Mouse (Mus musculus) granulocyte monocyte progenitor cell, adult 5-6 weeks (primary cell): ENCODE data around the gene Fxr2. TPM values are rescaled to one million over a fixed set of nuclear protein-coding genes. Genes with fewer than 3 reads are reported as not detected.

Experiments
- ATAC-seq: replicated peaks from 2 replicates; pipeline ENCODE4 v1.8.0; 2016; ENCODE audit warnings: mild to moderate bottlenecking, moderate TSS enrichment, inconsistent platforms; ENCODE audit not compliant: poor library complexity, severe bottlenecking
- total RNA-seq, 2 experiments: library from RNA; stranded (forward) in 1 of 2; stranded (reverse) in 1 of 2; fragments of 200-712, 200-1000 nt in 1 of 2; fragments of >200 nt in 1 of 2; fragmentation: Nextera tagmentation in 1 of 2; gene quantifications; 2 replicates each; pipeline ENCODE4 v1.2.3; 2014 to 2017

Fxr2 gene
- total RNA-seq, 2 experiments from 2014 or later: 34.1 to 47.4 TPM

DNA sequence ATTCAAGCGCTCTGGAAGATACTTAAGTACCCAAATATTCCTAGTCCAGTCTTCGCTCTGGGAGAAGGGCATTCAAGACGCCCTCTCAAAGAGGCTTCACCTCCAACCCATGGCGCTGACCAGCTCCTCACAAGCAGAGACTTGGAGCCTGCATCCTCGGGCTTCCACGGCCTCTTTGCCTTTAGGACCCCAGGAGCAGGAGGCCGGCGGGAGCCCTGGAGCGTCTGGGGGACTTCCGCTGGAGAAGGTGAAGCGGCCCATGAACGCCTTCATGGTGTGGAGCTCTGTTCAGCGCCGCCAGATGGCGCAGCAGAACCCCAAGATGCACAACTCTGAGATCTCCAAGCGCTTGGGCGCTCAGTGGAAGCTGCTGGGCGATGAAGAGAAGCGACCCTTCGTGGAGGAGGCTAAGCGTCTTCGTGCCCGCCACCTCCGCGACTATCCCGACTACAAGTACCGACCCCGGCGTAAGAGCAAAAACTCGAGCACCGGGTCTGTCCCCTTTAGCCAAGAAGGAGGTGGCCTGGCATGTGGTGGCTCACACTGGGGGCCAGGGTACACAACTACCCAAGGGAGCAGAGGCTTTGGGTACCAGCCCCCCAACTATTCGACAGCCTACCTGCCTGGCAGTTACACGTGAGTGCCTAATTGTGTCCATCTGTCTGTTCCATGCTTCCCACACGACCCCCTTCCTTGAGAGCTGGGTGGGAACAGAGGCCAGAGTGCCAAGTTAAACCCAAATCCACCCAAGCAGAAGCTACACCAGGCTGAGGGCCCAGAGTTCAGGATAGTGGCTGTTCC lies 22.7 kb downstream of the Fxr2 start, which contains the start of gene Sox15:
TSS of gene Sox15 (plus strand) at position 51 of the 801 bp plus-strand sequence.
- ATAC-seq: peak; percentile 54; the same call in 1 of the 2 replicates

DNA sequence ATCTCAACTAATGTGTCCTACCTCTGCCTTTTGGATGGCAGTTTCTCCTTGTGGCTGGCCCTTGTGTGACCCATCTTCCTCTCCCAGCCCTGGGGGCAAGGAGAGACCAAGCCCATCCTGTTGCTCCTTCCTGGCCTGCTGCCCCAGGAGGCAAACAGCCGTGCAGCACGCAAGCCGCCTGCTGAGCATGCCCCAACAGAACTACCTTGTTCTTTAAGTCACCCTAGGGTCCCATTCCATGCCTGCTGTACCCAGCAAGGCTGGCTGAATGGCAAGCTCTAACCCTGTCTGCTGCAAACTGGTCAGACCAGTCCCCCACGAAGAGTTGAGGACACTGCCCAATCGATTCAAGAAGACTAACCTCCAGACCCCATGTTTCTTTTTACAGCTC lies 23.3 kb downstream of the Fxr2 start:
- ATAC-seq: no peak

DNA sequence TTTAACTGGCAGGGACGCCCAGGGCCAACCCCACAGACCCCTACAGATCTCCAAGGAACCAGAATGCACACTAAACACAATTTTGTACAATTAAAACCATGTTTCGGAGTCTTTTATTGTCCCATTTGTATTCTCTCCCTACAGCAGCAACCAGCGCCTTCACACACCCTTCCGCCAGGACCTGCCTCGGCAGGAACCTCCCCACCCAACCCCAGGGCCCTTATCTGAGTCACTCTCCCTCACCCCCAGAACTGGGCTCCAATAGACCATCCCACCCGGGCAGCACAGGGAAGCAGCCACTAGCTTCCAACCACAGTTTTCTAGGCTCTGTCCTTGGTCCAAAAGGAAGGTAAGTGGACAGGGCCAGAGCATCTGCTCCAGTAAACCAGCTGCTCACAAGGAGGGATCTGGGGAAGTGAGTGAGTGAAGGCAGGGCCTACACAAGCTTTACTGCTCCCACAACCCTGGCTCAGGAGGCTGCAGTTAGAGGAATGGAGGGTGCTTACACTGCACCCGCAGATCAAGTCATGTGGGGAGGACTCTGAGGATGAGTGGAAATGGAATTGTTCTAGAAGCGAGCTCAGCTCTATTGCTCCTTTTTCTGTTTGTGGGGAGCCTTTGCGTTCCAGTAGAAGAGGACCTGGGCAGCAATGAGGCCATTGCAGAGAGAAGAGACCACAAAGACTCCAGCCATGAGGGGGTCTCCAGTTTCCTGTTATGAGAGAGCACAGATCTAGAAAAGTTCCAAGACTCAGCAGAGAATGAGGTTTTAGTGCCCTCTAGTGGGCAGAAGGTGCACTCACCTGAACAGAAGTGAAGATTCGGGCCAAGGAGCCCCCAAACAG lies 24.0 kb downstream of the Fxr2 start:
- peak; percentile 36; the same call in 1 of the 2 replicates for ATAC-seq

DNA sequence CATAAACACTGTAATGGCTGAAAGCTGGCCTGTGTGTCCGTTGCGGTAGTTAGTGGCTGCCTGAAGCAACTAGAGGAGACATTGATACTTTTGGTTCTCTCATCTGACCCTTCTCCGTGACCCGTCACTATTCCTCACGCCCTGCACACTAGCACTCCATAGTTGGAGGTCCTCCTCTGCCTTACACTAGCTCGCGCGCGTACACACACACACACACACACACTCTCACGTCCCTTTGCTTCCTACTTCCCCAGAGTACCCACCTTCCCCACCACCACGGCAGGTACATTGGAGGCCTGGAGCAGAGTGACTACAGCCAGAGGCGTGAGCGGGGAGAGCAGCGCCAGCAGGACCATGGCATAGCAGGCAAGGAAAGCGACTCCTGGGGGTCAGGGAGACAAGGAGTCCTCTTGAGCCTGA lies 24.7 kb downstream of the Fxr2 start:
- ATAC-seq: no peak

DNA sequence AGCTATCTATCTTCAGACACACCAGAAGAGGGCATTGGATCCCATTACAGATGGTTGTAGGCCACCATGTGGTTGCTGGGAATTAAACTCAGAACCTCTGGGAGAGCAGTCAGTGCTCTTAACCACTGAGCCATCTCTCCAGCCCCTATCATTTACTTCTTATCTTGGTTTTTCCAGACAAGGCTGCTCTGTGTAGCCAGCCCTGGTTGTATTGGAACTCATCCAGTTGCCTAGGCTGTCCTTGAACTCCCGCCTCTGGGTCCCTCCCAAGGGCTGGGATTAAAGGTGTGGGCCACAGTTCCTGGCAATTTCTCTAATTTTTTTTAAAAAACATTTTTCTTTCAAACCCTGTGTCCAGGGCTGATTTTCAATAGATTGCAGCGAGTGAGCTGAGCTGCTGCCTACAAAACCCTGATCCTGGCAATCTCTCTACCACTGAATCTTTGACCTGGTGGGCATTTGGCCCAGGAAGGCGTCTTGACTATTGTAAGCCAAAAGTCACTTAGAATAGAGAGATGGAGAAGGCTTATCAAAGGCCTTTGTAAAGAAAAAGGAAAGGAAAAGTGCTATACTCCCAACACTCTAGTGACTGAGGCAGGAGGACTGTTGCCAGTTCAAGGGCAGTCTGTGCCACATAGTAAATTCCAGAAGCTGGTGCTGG lies 28.6 kb downstream of the Fxr2 start:
- no peak for ATAC-seq

DNA sequence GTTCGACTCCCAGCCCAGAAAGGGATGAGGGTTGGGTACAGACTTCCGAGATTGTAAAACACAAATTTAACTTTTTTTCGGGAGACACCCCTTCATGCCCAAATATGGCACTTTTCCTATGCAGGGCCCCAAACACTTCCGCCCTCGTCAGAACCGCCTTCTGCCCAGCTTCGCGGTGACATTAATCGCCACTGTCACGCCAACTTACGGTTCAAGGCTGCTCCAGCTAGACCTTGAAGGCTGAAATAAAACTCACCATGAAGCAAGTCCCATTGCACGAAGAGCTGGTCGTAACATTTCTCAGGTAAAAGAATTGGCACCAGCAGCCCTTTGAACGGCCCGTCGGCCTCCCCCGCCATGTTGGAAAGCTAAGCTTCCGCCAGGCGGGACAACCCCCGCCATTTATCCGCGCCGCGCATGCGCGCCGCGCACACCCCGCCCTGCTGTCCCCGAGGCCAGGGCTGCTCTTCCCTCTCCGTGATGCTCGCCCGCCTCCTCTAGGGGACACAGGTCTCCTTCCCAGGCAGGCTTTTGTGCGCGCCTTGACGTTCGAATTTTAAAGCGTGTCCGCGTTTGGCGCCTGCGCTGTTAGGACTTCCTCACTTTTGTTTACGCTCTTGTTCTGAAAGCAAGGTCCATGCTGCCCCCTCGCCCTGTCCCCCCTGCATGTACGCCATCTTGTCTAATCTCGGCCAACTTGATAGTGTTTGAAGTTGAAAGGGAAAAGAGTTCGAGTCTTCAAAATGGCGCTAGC lies 29.6 kb downstream of the Fxr2 start, which contains the start of gene Mpdu1:
TSS of gene Mpdu1 (minus strand) at position 430 of the 754 bp plus-strand sequence.
- peak; percentile 70 for ATAC-seq

DNA sequence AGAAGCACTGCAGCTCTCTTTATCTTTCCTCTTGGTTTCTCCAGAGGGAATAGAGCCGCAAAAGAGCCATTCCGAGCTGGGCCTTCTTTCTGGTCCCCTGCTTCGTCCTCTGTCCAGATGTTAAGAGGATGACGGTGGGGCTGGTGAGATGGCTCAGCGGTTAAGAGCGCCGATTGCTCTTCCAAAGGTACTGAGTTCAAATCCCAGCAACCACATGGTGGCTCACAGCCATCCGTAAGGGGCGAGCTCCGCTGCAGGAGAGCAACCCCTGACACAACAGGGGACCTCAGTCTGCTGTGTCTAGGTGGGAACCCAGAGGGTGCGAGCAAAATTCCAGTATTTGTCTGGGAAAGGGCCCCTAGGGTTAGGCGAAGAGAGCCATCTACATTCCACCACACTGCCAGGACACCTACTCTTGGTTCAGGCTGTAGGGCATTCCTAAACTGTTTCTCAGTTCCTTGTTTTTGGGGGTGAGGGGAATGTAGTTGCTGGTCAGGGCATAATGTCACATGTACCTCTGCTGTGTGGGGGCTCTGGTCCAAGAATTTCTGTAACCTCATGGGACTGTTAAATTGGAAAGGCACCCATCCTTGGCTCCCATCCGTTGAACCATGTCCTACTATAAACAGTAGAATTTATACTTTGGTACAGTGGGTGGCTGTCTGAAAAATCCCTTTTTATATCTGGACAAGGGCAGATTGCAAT lies 30.3 kb downstream of the Fxr2 start:
- ATAC-seq: no peak

DNA sequence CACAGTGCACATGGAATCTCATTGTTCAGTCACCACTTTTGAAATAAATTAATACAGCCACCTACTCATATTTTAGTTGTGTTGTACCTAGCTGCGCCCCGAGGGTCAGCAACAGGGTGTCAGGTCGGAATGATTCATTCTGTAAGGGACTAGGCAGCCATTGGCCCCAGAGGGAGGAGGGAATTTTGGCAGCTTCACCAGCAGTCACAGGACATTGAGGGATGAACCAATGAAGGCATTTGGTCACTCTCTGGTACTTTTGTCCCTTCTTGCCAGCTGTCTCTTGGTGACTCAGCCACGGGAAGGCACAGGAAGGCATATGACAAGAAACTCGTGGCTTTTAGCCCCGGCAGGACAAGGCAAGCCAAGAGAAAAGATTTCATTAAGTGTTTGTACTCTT lies 31.0 kb downstream of the Fxr2 start:
- ATAC-seq: no peak

DNA sequence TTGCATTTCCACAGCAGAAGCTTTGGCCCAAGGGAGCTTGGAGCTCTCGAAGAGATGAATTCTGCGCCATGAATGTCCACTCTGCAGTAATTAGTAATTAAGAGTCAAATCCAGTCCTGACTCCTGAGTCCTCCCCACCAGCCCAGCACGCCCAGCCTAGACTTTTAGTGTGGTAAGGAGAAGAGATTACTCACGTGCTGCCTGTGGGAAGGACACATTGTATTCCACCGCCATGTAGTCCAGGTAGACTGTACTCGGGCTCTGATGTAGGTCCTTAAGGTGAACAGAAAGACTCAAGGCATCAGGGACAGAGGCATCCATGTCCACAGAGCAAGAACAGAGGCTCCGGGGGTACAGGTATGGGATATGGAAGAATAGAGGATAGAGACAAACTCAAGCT lies 32.1 kb downstream of the Fxr2 start:
- no peak for ATAC-seq

DNA sequence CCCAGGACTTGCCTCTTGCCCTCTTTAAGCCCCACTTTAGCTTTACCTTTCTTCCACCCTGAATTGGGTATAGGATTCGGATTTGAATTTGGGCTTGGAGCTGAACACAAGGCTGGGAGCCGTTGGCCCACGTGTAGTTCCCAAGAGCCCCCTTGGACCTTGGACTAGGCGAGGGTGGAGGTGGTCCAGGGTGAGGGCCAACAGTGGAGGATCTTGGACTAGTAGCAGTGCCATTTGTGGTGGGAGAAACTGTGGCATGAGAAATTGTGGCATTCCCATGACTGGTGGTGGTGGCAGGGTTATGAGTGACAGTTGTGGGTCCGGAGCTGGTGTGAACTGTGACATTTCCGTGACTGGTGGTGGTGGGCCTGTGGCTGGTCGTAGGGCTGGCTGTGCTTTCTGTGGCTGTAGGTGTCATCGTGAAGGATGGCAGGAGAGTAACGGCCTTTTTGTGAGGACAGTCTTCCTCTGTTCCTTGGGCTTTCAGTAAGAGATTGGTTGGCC lies 32.7 kb downstream of the Fxr2 start:
- ATAC-seq: no peak

DNA sequence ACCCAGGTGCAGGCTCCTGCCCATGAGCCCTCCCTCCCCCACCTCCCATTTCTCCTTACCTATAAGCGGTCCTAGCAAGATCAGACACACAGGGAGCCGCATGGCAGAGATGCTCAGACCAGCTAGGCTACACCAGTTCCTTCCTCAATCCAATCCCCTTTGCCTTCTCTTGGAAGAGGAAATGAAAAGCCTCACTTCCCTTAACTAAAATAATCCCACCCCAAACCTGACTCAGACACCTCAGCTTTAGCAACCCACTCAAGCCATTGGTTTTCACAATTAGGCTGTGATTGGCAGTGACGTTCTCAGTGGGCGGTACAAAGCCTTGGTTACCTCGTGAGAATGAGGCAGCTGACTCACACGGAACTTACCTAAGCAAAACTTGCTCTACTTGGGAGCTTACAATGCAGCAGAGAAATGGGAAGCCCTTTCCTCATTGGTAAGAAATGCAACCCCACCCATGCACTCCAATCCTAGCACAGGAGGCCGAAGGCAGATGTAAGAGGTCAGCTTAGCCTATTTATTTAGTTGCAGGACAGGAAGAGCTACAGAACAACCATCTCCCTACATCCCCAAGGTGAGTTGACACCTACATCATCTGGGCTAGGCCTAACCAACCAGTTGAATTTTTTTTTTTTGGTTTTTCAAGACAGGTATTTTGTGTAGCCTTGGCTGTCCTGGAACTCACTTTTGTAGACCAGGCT lies 33.3 kb downstream of the Fxr2 start, which contains the start of gene Cd68:
TSS of gene Cd68 (minus strand) at position 193 of the 704 bp plus-strand sequence.
- ATAC-seq: peak; percentile 65

DNA sequence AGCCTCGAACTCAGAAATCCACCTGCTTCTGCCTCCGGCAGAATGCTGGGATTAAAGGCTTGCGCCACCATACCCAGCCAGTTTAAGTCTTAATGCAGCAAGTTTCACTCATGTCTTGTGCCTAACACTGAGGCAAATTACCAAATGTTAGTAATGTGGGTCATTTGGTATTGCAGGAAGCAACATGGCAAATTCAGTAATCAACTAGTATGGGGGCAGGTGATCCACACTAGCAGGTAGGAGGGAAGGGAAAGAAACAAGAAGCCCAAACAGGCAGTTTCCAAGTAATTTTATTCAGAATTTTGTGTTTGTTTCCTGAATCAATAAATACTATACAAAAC lies 33.8 kb downstream of the Fxr2 start:
- no peak for ATAC-seq

DNA sequence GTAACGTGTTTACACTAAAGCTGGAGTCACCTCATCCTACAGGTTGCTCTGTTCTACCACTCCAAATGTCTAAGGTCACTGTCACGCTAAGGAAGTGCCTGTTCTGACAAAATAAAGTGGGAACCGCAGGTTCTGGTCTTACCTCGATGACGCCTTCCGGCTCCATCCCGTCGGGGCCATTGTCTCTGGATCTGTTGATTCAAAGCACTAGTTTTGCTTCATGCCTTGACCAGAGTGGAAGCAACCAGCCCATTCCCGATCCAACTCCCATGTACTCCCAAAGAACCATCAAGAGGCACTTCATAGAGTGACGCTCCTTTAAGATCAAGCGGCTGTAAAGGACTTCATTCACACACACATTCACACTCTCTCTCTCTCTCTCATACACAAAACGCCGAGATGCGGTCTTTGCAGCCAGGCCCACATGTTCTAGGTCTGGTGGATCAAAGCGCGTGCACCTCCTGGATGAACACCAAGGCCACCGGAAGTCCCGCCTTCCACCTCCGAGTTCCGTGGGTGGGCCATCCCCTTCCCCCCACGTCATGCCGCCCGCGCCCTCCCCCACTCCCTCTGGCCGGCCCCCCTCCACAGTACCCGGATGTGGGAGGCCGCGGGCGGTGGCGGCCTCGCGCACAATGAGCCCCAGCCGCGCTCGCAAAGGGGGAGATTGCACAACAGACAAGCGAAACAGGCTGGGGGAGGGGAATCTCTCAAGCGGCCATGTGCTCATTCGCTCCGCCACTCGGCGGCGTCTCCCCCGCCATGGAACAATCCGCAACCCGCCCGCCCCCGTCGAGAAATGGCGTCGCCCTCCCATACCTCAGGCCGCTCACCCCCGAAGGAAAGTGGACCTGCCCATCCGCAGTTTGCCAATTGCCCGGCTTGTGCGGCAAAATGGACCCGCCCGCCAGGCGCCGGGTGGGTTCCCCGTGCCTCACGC lies 38.3 kb downstream of the Fxr2 start:
- ATAC-seq: peak; percentile 61

DNA sequence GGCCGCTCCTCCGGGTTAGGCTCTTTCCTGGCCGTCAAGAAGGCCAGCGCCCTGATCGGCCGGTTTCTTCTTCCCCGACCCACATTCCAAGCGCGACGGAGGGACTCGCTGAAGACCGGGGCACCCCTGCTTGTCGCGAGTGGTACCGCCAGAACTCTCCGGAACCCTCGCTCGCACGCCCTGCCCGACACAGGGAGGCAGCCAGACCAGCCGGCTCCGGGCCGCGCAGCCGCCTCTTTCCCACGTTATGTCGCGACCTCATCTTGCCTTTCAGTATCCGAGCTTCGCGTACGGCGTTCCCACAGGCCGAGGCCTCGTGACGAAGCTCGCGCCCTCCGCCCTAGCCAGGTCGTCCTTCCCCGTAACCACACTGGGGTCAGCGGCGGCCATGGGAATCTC lies 38.9 kb downstream of the Fxr2 start:
- peak; percentile 21; the same call in 1 of the 2 replicates for ATAC-seq

DNA sequence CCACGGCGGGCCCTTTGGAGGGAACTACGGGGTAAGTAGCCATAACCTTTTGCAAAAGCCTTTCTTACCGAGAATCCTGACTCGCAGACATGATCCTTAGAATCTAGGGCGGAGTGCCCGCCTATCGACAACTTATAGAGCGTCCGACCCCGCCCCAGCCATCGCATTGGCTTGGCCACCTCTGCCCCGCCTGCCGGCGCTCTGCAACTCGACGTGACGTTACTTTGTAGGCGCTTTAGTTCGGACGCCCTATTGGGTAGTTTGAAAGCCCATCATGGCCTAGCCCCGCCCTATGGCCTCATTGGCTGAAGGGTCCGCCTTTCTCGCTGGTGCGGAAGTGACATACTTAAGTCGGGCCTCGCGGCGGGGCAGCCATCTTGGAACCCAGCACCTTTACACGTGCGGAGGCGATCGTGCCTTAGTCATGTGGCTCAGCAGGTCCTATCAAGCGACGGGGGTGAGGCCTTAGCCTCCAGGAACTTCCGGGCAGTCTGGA lies 39.5 kb downstream of the Fxr2 start, which contains the start of gene Eif4a1:
TSS of gene Eif4a1 (minus strand) at position 213 of the 496 bp plus-strand sequence.
- ATAC-seq: peak; percentile 77

DNA sequence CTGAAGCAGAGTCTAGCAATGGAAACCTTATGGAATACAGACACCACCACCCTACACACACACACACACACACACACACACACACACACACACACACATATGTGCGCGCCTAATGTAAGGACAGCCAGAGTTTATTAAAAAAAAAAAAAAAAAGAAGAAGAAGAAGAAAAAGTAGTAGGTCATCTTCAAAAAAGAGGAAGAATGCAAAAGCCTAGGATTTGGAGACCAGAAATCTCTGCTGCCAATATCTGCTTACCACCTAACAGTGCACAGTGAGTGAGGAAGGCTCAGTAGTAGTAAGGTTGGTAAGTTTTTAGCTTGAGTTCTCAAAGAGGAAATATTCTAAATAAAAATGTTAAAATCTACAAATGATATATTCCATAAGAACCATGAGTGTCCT lies 46.4 kb downstream of the Fxr2 start:
- no peak for ATAC-seq

DNA sequence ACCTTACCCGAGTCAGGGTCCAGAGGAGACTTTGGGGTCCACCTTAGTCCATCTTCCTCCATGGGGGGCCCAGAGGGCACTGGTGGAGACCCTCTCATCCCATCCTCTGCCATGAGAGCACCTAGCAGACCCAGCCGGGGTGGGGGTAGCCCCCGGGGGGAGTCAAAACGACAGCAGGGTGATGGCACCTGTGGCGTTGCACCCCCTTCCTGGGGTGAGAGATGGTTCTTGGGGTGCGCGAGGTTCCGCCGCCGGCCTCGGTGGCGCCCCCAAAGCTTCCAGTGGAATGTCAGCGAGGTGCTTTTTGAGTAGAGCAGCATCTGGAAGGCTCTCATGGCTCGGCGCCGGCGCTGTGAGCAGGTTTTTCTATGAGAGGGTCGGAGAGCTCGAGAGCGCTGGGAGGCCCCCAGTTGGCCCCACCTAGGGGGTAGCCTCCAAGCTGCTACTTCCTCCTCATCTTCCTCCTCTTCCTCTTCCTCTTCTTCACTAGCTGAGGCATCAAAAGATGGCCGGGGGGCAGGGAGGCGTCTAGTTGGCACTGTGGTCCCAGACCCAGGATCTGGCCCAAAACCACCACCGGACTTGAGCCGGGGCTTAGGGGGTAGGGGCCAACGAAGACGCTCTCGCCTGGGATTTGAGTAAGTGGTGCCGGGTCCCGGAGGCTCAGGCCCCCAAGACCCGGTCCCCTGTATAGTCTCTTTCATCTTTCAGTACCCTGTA lies 47.5 kb downstream of the Fxr2 start:
- no peak for ATAC-seq
